Mouse (Mus musculus) CD8-positive naive resting alpha-beta T cell, adult 2 months (primary cell): ENCODE results near the gene Cit.
"Not testable (repeated sequence)": the region's sequence is repeated elsewhere in the genome, so short reads cannot be mapped to it uniquely, and the experiment has no call there.

Source experiments
- DNase-seq, 2 experiments: peaks; one replicate each; pipeline ENCODE4 v3.0.0; 2022; ENCODE audit warnings: low read depth in 2 of 2, low spot score in 2 of 2

Gene Cit

GRCm38 (mm10) chr5:115844766-115845634 lies at the start of gene Cit:
Cit (plus strand) TSS chr5:115845278.
- DNase-seq: peak; percentile 77 to 81

DNA sequence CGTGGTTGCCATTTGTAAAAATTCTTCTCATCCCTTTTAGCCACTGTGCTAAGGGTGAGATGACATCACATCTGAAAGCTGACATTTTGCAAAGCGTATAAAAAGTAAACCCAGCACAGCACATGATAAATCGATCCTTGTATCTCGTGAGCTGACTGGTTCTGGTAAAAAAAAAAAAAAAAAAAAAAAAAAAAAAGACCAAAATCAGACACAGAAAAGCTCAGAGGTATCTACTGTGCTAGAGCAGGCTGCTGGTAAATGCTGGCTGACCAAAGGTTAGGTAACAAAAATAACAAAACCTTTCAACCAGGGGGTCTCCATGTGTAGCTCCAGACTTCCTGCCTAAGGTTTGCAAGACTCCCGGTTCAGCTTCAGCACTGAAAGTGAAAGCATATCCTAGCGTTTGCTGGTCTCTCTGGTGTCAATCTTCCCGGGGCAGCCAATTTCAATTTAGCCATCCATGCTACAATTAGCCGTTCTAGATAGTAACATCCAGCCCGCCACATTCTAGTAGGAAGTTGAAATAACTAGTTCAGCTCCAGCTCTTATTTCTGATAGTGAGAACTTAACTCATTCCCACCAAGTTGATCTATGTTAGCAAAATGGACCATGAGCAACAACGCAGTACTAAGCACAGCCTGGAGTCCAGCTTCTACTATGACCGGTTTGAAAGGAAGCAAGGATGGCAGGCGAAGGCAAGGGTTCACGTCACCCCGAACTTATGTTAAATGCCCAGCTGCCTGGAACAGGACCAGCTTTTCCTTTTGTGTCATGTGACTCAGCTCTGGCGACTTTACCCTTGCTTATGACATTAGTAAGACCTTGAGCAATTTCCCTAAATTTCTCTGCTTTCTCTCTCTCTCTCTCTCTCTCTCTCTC lies 45.8 kb upstream of the Cit start:
- no peak for DNase-seq

- DNase-seq: no peak
Observed at GRCm38 (mm10) chr5:115799895-115800232, 45.2 kb upstream of the Cit start.

GRCm38 (mm10) chr5:115812262-115812661 lies 32.8 kb upstream of the Cit start:
- DNase-seq: no peak

DNA sequence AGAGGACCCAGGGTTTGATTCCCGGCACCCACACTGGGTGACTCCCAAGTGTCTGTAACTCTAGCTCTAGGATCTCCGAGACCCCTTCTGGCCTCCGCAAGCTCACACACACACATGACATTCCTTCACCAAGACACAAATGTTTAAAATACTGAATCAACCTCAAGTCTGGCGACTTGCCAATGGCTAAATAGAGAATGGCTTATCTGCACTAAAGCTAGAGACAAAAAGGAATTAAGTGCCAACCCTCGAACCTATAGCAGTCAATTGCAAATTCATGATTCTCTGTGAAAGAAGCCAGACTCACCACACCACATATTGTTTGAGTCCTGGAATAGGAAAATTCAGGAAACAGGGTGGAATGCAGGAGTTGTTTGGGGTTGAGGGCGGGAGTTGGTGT lies 28.1 kb upstream of the Cit start:
- DNase-seq: no peak

GRCm38 (mm10) chr5:115817655-115818054 lies 27.4 kb upstream of the Cit start:
- not testable (repeated sequence) for DNase-seq

DNA sequence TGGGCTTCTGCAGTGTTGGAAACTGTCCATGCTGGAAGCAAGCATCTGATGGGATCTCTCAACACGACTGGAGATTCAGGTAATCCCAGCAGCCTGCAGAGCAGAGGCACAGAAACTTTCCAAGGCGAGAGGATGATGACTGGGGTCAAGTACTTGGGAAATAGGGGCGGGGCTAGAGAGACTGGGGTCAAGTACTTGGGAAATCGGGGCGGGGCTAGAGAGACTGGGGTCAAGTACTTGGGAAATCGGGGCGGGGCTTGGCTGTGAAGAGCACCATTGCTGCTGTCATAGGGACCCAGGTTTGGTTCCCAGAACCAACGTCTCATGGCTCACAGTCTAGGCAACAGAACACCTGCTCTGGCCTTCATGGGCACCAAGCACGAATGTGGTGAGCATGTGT lies 25.1 kb upstream of the Cit start:
- DNase-seq: no peak

GRCm38 (mm10) chr5:115821200-115821599 lies 23.9 kb upstream of the Cit start:
- no peak for DNase-seq

- DNase-seq: no peak
Observed at GRCm38 (mm10) chr5:115821910-115822309, 23.2 kb upstream of the Cit start.

DNA sequence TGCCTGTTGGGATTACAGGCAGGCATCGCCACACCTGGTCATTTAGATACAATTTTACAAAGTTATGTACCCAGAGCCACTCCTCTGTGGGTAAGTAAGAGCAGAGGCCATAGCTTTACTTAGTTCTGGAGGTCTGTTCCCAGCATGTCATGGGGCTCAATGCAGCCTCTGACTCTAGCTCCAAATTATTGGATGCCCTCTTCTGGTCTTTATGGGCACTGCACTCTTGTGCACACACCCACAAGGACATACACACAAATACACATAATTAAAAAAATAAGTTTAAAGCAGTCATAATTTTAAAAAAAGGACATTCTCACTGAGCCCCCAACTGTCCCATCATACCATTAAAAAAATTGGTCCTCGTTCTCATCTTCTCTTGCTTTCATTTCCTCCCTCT lies 12.3 kb upstream of the Cit start:
- no peak for DNase-seq

DNA sequence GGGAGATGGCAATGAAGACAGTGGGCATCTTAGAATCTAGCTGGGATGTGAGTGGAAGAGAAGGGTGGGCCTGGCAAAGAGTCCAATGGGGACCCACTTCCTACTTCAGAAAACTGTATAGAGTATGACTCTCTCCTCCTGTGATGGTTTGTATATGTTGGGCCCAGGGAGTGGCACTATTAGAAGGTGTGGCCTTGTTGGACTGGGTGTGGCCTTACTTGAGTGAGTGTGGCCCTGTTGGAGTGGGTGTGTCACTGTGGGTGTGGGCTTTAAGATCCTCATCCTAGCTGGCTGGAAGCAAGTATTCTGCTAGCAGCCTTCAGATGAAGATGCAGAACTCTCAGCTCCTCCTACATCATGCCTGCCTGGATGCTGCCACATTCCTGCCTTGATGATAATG lies 11.3 kb upstream of the Cit start:
- not testable (repeated sequence) for DNase-seq

DNA sequence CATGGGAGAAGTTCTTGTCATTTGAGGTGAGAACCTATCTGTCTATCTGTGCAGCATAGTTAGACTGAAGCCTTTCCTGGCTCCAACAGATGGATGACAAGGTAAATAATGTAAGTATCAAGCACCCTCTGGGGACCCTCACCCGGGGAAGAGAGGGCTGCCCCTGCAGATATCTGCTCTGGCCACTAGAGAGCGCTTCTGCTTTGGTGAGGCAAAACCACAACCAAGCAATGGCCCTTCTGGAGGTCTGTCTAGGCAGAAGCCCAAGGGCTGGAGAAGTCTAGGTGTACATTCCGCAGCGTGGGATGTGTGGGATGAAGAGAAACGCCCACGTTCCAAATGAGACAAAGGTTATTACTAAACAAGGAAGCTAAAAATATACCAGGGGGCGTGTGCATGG lies 9.8 kb upstream of the Cit start:
- DNase-seq: no peak

DNA sequence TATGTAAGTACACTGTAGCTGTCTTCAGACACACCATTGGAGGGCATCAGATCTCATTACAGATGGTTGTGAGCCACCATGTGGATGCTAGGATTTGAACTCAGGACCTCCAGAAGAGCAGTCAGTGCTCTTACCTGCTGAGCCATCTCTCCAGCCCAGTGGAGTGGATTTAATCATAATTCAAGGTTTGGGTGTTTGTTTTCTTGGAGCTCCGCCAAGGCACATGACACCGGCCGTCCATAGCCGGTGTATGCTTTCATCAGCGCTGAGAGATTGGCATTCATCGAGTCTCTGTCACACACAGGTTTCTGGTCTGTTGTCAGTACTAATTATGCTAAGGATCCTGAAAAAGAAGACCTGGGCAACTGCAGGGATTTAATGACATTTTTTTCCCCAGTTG lies 7.0 kb upstream of the Cit start:
- no peak for DNase-seq

GRCm38 (mm10) chr5:115840453-115840852 lies 4.6 kb upstream of the Cit start:
- no peak for DNase-seq

- no peak for DNase-seq
Observed at GRCm38 (mm10) chr5:115840946-115841775, 3.9 kb upstream of the Cit start.

- no peak for DNase-seq
Observed at GRCm38 (mm10) chr5:115844368-115844765, 711 bp upstream of the Cit start.

- DNase-seq: no peak
Observed at GRCm38 (mm10) chr5:115845635-115846174, 627 bp downstream of the Cit start.

GRCm38 (mm10) chr5:115847166-115847565 lies 2.1 kb downstream of the Cit start:
- no peak for DNase-seq

DNA sequence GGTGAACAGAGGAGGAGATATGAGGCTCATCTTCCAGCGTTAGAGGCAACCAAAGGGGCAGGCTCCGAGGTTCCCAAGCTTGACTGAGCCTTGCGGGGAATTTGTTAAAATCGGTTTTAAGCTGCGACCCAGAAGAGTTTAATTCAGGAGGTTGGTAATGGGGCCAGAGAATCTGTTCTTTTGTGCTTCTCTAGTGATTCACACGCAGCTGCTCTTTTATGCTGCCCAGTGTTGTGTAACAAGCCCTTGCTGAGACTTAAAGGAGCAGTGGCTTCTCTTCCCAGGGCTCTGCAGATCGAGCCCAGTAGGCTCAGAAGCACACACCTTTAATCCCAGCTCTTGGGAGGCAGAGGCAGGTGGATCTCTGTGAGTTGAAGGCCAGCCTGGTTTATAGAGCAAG lies 3.4 kb downstream of the Cit start:
- DNase-seq: no peak

DNA sequence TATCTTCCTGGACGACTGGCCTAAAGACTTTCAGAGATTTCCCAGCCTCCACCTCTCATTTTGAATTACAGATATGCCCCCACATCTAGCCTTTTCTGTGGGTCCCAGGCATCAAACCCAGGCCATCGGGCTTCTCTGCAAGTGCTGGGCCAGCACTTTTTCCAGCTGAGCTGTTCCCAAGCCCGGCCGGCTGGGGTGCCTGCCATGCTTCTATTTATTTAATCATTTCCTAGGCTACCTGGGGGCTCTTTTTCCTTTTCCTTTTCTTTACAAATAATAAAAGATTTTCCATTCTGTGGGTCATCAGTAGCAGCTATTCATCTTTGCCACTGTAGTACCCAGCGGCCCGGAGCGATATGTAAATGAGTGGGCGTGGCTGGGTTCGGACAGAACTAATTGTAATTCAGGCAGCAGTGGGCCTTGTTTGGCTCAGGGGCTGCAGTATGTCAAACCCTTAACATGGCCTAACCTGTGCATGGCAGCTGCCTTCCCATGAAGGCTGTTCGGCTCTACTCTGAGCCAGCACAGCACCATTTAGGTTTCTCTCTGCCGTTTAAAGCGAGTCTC lies 4.3 kb downstream of the Cit start:
- DNase-seq: no peak
